Mouse (Mus musculus) heart, postnatal 25 days (tissue): ENCODE data around the gene Tbc1d5. TPM values are rescaled to one million over a fixed set of nuclear protein-coding genes. Genes with fewer than 3 reads are reported as not detected.

Source experiments
- DNase-seq: peaks from one replicate; pipeline ENCODE4 v3.0.0; 2022; ENCODE audit warnings: low spot score
- intact Hi-C: fragments of 180-260 bp; cut with DNase I; formaldehyde crosslinking; loops from one replicate; pipeline ENCODE4 v1.15.1; 2025
- total RNA-seq, 2 experiments: library from RNA; stranded (reverse); gene quantifications; 2 replicates each; pipeline ENCODE4 v1.2.3; 2021

Gene Tbc1d5
- total RNA-seq, 2 experiments from 2014 or later: 16.2 to 17.2 TPM

DNA sequence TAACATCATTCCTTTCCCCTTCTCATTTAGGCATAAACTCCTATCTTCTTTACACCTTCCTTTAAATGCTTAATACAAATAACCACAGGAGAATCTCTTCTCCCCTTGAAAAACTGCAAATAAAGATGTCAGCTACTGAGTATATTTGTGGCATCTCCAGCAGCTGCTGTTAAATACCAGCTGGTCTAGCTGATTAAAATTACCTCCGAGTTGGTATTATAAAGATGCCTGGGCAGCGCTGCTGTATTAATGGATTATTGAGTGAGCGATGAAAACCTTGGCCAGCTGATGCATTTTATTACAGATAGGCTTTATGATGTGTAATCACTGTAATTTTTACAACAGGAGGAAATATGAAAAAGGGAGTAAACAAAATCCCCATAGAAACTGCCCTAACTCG lies 271.0 kb downstream of the Tbc1d5 start:
- no peak for DNase-seq
- intact Hi-C loops: no loop called here

DNA sequence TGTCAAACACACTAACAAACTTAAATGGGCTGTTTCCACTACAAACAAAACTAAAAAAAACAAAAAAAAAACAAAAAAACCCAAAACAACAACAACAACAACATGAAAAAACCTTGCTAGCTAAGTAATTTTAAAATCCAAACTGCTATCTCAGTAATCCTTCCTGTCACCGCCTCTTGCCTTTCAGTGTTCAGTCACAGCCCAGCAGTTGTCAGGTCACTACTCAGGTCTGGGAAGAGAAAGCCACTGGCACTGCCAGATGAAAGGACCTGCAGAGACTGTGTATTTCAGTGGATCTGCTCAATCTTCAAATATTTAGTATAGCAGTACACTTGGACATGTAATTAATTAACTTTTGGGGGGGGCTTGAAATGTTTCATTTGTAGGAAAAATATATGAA lies 272.5 kb downstream of the Tbc1d5 start:
- intact Hi-C loops: no loop called here
- no peak for DNase-seq

DNA sequence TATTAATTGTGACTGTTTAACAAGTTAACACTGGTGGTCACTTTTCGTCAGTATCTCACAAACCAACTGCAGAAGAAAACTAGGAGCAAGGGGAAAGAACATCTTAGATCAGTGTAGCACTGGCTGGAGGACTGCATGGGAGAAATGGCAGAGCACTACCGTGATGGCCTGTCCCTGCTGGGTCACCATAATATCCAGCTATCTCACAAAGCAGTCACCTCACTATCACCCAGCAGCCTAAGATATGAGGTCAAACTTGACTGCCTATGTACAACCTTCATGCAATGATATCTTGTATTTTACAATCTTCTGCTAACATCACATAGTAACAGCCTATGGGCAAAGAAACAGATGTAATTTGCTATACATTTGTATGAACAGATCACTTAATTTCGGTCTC lies 274.7 kb downstream of the Tbc1d5 start:
- intact Hi-C loops: no loop called here
- no peak for DNase-seq

- no peak for DNase-seq
- intact Hi-C loops: no loop called here
Observed at GRCm38 (mm10) chr17:50897867-50898266, 281.3 kb downstream of the Tbc1d5 start.

- no peak for DNase-seq
- intact Hi-C loops: no loop called here
Observed at GRCm38 (mm10) chr17:50889475-50889874, 289.7 kb downstream of the Tbc1d5 start.

DNA sequence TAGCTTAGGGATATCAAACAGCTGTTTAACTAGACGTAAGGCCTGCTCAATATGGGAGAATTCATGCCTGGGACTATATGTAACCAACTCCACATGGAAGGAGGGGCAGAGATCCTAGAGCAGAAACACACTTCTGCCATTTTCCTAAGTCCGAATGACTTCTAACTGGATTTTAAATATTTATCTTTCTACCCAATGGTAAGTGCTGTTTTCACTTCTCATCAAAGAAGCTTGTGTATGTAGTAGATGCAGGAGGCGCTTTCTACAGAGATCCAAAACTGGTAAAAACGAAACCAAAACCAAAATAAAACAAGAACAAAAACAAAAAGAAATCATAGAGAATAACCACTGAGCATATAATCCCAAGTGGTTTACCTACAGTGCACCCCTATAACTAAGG lies 299.2 kb downstream of the Tbc1d5 start:
- DNase-seq: no peak
- intact Hi-C loops: no loop called here

- DNase-seq: no peak
- intact Hi-C loops: no loop called here
Observed at GRCm38 (mm10) chr17:50876451-50876850, 302.7 kb downstream of the Tbc1d5 start.

DNA sequence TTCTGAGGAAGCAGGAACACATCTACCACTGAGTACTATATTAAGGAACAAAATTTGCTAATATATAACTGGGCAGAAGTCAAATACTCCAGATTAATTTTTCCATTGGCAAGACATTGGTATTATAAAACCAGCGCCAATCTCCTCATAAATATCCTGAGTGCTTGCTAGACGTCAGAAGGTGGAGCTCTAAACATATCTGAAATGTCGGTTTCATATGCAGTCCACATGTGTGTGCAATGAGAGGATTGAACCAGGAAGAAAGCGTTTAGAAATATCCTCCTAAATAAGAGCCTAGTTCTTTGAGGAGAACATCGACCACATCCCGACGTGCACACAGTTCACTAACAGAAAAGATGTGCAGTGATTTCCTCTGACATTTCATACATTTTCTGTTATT lies 305.1 kb downstream of the Tbc1d5 start:
- intact Hi-C loops: no loop called here
- DNase-seq: no peak

- DNase-seq: no peak
- intact Hi-C loops: no loop called here
Observed at GRCm38 (mm10) chr17:50872600-50872999, 306.6 kb downstream of the Tbc1d5 start.

DNA sequence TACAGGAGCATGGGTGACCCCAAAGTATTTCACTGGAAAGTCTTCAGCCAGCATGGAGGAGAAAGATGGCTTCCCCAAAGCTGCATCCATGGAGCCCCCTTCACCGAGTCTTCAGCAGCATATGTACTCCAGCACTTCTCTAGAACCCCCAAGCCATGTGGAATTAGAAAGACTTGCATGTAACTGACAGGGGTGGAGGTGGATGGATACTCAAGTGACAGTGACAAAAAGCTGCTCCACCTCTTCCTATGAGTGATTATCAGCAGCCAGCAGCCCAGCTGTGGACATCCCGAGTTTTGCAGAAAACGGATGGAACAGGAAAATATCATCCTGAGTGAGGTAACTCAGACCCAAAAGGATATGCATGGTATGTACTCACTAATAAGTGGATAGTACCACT lies 311.9 kb downstream of the Tbc1d5 start:
- DNase-seq: no peak
- intact Hi-C loops: no loop called here

DNA sequence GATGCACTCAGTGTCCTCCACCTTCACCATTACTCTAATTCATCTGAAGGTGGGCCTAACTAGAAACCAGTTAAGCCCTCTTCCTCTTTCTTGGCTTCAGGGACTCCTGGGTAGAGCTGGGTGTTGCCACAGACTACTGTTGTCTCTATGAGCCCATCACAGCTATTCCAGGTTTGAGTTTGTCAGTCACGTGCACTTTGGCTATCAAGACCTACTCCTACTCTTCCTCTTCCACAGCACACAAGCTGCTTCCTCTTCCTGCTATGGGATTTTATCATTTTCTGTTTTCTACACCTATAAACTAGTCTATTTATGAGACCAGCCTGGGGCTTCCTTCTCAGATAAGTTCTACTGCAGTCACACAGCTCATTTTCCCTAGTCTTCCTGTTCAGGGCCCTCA lies 314.4 kb downstream of the Tbc1d5 start:
- intact Hi-C loops: no loop called here
- DNase-seq: no peak

DNA sequence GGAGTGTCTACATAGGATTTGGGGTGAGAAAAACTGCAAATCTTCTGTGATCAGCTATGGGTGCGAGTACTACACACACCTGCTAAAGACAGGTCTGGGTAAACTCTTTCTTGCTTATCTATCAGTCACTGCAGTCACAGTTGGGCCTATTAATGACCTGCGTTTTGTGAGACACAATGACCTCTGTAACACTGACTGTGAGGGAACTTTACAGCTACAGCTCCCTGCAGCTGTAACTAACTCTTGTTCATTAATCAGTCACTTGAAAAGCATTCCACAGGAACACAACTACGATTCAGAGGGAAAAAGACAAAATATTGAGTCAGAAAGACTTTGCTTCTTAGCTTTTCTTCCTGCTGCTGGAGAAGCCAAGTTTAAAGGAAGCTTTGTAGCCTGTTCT lies 325.9 kb downstream of the Tbc1d5 start:
- intact Hi-C loops: no loop called here
- no peak for DNase-seq

- DNase-seq: no peak
- intact Hi-C loops: no loop called here
Observed at GRCm38 (mm10) chr17:50851382-50851781, 327.8 kb downstream of the Tbc1d5 start.

- DNase-seq: no peak
Observed at GRCm38 (mm10) chr17:50814089-50814488, 365.1 kb downstream of the Tbc1d5 start.

DNA sequence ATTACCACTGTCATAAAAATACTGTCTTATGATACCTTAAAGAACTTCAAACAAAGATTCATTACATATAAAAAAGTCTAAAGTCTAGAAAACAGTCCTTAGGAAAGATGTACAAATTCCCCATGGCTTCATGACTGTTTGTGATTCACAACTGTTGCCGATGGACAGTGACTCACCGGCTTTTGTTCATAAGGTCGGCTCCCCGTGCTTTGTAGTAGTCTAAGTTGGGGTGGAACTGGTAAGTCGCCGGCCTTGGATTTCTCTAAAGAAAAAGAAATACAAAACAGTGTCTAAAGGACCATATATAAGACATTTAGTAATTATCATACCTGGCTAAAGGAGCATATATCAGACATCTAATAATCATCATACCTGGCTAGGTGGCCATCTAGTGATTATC lies 365.6 kb downstream of the Tbc1d5 start:
- DNase-seq: no peak
- intact Hi-C loops: loop anchor here (5.0 kb wide), 2 partner anchors 159 to 474 kb away; no protein-coding TSS in a partner anchor

More at GRCm38 (mm10) chr17:50814089-50814488, 365.1 kb downstream of the Tbc1d5 start:
- intact Hi-C loops: loop anchor here (5.0 kb wide), 2 partner anchors 158 to 473 kb away; no protein-coding TSS in a partner anchor

GRCm38 (mm10) chr17:50805631-50806030 lies 373.5 kb downstream of the Tbc1d5 start:
- intact Hi-C loops: no loop called here
- DNase-seq: no peak

DNA sequence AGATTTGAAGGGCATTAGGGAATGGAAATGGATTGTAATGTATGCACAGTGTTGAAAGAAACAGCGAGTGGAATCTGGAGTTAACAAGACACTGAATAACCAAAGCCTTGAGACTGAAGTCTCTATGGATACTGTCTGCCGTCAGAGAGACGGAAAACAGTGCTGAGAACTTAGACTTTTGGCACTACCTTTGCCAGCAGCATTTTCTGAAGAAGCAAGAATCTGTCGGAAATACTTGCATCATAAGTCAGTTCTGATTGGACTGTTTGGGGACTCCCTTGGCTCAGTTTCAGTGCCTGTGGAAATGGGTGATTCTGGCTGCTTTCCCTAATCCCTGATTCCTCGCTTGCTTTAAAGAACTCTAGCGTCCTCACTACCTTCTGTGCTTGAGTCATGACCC lies 375.9 kb downstream of the Tbc1d5 start:
- DNase-seq: no peak
- intact Hi-C loops: no loop called here

GRCm38 (mm10) chr17:50802380-50802779 lies 376.8 kb downstream of the Tbc1d5 start:
- intact Hi-C loops: no loop called here
- DNase-seq: no peak

- intact Hi-C loops: loop anchor here (1.0 to 5.0 kb wide), 3 partner anchors 288 to 859 kb away; partner anchors contain the start of gene Plcl2
- DNase-seq: peak; percentile 12
Observed at GRCm38 (mm10) chr17:50795445-50796095, 383.6 kb downstream of the Tbc1d5 start.

GRCm38 (mm10) chr17:50791671-50792070 lies 387.5 kb downstream of the Tbc1d5 start:
- DNase-seq: no peak
- intact Hi-C loops: no loop called here

DNA sequence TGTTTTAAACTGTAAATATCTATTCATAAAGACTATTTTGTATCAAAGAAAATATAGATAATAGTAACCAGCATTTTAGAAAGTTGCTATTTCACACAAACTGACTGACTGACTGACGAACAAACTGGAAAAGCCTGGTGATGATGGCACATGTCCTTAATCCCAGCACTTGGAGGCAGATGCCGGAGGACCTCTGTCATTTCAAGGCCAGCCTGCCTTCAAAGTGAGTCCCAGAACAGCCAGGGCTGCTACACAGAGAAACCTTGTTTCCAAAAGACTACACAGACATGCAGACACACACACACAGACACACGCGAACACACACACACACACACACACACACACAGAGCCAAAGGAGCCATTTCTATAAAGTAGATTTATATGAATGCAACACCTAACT lies 390.3 kb downstream of the Tbc1d5 start:
- no peak for DNase-seq
- intact Hi-C loops: no loop called here

DNA sequence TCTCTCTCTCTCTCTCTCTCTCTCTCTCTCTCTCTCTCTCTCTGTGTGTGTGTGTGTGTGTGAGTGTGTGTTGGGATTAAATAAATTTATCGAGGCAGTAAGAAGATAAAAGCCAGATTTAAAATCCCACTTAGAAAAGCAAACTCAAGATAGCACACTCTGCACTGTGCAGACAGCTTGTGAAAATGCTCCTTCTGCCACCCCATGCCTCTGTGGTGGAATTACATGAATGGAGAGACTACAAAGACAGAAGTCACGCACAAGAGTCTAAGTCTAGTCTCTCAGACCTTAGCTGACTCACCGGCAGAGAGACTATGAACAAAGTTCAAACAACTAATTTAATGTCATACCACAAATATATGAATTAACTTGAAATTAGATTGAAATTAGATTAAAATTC lies 403.9 kb downstream of the Tbc1d5 start:
- intact Hi-C loops: loop anchor here (10.0 kb wide), 1 partner anchor 130 kb away; no protein-coding TSS in a partner anchor
- no peak for DNase-seq
